Mouse (Mus musculus): ENCODE measurements around the gene Krt4.

Gene Krt4

DNA sequence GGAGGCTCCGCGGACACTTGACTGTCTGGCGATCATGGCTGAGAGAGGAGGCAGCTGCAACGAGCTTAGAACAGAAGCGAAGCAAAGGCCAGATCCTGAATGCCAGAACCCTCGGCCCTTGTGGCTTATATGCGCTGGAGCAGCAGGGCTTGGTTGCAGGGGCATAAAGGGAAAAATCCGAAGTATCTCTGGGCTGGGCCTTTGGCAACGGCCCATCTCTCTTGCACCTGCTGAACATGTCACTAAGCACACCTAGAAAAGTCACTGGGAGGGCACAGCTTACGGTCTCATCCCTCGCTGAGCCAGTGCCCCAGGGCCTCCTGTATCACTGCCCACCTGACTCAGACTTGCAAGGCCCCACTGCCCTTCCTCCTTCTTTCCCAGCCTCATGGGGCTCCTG is at the start of gene Krt4:
Gene Krt4 (minus strand): TSS at position 101 of the 400 bp plus-strand sequence.
- DNase-seq (ENCODE audit: low read depth) = no peak

DNA sequence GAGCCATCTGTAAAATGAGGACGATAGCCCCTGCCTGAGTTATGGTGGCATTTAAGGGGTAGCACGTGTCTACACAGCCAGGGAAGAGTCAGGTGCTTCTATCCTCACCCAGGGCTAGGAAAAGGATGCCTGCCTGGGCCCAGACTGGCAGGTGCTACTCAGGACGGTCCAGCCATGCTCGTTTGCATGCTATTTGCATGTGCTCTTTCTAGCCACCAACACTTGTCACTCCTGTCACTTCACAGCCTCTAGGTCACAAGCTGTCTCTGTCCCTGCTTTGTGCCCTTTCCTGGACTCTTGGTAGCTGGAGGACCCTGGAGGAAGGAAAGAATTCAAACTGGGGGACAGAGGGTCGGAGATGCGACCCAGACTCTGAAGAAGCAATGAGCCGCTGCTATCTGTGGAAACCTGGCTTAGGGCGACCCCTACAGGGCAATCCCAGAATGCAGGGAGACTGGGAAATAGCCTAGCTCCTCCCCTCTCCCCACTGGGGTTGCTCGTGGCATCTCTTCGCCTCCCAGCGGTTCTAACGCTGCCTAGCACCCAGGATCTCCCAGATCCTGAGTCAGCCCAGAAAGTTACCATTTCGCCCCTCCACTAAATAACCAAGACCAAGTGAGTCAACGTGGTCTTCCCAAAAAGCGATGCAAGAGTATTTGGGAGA is 49.0 kb upstream of the Krt4 start:
- DNase-seq (ENCODE audit: low read depth) = peak; percentile 94

DNA sequence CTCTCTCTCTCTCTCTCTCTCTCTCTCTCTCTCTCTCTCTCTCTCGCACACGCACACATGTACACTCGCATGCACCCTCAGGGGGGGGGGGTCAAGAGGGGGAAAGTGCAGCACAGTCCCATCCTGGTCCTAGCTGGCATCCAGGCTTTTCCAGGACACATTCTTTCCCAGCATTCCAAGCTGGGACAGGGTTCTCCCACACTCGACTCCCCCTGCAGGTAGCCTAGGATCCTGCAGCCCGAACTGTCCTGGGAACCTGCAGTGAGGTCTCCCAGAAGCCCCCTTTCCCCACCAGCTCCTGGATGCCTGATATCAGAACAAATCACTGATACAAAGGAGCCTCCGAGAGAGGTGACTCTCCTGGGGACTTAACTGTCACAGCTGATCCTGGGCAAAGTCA is 46.0 kb upstream of the Krt4 start:
- DNase-seq (ENCODE audit: low read depth) = no peak

DNA sequence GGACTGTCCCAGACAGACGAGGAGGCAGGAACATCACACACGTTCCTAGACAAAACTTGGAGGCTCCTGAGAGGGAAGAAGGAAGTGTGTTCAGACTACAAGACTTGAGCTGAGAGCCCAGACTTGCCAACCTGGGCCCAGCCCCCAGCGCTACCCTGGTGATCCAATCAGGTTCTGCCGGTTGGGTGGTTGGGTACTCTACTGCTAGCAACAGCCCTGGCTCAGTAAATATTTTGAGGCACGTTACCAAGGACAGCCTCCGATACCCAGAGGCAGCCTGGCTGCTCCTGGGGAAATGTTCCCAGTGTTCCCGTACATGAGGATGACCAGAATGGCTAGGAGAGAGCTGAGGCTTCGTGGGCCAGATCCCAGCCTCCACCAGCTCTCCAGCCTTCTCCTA is 42.3 kb upstream of the Krt4 start:
- DNase-seq (ENCODE audit: low read depth) = no peak

DNA sequence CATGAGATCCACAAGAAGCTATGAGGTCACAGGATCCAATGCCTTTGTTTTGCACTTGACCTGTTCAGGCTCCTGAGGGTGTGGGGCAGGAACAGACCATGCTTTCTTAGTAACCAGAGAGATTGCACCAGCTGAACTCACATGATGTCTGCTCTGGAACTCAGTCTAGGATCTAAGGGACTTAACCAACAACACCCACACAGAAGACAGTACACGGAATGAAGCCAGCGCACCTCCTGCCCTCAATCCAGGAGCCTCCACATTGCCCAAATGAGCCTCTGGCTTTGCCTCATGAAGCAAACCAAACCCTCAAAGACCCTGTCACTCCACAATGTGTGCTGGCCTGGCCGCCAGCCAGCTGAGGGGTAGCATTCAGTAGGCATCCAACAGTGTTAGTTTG is 34.4 kb upstream of the Krt4 start:
- no peak for DNase-seq (ENCODE audit: low read depth)

DNA sequence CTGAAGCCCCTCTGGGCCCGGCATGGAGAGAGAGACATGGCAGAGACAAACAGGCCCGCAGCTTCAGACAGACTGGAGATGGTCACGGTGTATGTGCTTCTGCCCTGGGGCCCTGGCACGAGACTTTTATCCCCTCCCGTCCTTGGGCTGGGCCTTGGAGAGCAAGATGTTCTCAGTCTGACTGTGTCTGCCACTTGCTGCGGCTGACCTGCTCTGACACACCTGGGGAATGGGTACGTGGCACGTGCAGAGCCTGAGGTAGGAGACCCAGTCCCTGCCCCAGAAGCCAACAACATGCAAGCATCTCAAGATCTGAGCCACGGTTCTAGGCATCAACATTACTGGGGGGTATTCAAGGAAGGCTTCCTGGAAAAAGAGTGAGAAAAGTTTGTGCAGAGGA is 29.7 kb upstream of the Krt4 start, which contains the start of gene Krt78:
Gene Krt78 (minus strand): TSS at position 101 of the 400 bp plus-strand sequence.
- DNase-seq (ENCODE audit: low read depth) = no peak

DNA sequence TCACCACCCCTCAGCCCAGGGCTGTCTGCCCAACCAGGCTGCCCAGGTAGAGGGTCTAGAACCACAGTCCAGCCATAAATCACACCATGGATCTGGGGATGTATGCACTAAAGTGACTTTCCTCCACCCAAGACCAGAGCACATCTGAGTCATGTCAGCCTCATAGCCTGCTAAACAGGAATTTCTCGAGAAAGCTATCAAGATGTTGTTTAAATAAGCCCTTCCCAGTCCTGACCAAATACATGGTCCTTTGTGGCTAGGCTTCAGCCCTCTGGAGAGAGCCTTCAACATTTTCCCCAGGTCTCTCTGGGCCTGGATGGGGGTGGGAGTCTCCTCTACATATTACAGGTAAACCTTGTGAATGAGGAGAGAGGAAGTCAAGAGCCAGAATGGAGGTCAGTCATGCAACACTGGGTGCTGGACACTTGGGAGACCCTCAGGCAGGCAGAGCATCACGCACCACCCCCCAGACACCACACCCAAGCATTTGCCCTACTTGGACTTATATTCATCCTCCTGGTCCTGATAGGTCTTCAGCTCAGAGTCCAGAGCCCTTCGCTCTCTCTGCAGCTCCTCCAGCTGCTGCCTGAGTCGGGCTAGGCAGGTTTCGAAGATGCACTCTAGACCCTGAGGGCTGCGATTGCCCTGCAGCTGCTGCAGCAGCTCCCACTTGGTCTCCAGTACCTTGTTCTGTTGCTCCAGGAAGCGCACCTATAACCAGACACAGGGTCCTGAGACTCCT is 28.4 kb upstream of the Krt4 start:
- no peak for DNase-seq (ENCODE audit: low read depth)

DNA sequence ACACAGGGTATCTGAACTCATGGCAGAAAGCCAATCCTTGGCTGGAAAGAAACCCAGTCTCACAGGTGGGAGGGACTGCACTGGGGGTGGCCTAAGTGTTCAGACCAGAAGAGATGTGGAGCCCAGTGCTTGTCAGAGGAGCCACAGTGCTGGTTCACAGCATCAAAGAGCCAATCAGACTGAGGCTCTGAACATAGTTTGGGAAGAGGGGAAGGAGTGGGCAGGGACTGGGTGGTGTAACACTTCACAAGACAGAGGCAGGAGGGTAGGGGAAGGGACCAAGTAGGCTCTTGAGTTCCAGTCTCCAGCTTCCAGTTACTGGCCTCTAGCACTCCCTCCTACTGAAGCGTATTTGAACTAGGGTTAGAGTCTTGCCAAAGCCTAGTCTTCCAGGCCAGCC is 20.9 kb upstream of the Krt4 start:
- no peak for DNase-seq (ENCODE audit: low read depth)

DNA sequence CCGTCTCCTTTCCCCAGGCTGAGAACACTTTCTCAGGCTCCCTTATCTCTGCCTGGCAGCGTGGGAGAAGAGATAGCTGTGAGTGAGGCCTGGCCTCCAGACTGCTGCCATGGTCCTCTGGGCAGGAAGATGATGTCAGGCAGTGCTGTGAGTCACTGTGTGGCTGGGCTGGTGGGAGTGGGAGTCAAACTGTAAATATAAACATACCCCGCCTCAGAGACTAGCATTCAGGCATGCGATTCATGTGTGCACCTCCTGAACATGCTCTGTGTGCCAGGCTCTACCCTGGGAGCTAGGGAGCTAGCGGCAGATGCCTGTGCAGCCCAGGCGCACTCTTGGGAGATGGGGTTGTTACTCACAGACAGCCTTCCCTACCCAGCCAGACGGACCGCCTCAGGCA is 17.4 kb upstream of the Krt4 start:
- DNase-seq (ENCODE audit: low read depth) = no peak

DNA sequence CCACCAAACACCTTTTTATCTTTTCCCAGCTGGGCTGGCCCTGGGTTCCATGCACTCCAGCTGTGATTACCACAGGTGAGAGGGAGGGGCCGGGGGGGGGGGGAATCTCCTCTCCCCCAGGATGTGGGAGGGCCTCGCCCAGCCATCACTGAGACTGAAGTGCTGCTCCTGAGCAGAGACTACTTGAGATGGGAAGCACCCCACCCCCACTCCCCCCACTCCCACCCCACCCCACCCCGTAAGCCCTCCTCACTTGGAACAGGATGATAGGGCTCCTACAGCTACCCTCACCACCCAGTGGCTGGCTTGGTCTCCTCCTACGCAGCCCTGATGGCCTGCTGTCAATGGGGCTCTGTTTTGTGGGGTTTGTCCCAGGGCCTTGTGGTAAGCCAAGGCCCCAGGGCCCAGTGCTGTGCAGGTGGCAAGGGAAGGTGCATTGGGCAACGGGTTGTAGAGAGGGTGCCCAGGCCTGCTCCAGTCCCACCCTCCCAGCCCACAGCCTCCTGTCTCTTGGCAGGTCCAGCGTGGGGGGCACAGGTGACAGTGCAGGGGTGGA is 15.8 kb upstream of the Krt4 start, which contains the start of gene Krt79:
Gene Krt79 (minus strand): TSS at position 51 of the 556 bp plus-strand sequence.
- no peak for DNase-seq (ENCODE audit: low read depth)

DNA sequence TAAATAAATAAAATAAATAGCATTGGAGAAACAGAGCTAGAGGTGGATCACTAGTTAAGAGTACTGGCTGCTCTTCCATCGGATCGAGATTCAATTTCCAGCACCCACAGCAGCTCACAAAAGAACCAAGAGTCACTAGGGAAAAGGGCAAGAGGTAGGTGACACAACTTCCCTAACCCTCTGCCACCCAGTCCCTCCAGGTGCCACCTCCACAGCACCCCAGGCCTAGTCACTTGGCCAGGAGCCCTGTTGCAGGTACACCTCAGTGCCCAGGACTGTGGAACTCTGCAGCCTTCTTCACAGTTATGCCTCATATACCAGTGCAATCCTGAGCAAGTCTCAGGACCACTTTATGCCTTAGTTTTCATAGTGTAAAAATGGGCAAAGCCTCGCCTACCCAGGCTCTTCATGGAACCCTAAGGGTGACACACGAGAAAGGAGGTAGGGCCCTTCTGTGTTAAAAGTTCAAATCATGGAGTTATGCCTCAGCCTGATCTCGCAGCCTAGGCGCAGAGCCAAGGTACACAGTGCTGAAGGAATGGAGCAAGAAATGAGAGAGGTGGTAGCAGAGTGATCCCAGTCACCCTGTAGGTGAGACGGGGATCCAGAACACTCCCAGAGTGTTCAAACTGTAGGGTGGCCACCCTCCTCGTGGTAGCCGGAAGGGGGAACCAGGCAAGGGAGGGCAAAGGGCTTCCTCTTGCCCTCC is 14.2 kb upstream of the Krt4 start:
- no peak for DNase-seq (ENCODE audit: low read depth)

DNA sequence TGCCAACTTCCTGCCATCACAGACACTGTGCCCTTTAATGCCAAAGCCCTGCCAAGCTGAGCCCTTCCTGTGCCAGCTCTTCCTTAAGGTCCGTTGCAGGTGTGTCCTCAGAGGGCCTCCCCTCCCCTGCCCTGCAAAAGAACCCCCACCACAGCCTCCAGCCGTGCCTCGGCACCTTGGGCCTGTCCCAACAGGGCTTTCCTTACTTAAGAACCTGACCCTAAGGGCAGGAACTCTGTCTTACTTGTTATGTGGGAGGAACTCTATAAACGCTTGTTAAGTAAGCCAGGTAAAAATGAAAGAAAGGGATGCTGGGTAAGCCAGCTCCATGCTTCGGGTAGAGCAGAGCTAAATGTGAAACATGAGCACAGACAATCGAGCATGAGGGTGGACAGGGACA is 8.5 kb upstream of the Krt4 start:
- no peak for DNase-seq (ENCODE audit: low read depth)

DNA sequence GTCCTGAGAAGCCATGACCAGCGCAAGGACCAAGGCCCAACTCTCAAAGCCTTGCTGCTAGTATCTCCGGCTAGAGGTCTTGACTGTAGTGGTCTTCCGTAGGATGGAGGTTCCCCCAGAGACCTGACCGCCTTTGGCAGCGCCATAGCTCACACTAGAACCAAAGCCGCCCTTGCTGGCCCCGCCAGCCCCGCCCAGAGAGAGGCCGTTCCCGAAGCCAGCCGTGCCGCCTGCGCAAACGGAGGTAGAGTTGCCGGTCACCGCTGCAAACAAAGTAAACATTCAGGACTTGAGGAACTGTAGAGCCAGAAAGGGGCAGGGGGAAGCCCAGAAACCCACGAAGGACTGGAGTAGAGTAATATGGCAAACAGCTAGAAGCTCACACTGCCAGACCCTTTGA is 5.1 kb upstream of the Krt4 start:
- no peak for DNase-seq (ENCODE audit: low read depth)

DNA sequence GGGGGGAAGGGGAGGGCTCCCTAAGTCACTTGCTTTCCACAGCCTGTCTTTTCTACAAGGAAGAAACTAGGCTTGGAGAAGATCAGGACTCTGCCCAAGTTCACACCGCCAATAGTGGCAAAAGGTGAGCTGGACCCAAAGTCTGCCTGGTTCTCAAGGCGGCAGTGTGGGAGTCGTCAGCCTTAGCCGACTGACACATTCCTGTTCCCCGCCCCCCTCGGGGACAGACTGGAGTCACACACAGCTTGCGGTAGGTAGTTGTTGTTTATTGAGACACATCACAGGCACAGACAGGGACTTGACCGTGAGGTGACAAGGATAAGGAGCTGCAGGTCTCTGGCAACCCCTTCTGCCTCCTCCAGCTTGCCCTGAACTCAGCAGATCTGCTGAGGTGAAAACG is 4.6 kb upstream of the Krt4 start:
- DNase-seq (ENCODE audit: low read depth) = no peak

DNA sequence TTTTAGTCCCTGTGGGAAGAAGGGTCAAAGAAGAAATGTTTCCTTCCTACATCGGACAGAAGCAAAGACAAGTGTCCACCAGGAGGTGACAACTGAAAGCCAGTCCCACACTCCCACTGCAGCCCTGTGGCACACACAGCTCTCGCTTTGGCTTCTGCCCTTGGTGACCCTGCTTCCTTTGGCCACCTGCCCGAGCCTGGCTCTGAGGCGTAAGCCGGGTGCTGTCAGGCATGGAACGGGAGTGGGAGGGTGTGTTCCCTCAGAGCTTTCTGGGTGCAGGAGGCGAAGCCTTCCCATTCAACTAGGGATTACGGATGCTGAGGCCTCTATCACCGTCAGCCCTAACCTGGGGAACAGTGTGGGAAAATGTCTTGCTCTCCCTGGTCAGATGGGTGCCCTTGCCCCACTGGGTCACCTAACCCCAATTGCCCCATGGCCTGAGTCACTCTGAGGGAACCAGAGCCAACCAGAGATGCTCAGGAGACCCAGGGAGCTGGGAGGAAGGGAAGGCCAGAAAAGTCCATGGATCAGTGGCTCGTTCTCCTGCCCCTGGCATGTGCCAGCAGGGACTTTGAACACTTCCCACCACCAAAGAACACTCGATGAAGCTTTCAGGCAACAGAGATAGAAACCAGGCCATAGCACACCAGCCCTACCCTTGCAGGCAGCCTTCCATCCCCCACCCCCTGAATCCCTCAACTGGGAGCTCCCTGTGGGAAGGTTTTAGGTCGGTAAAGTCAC is 3.0 kb upstream of the Krt4 start:
- DNase-seq (ENCODE audit: low read depth) = no peak

DNA sequence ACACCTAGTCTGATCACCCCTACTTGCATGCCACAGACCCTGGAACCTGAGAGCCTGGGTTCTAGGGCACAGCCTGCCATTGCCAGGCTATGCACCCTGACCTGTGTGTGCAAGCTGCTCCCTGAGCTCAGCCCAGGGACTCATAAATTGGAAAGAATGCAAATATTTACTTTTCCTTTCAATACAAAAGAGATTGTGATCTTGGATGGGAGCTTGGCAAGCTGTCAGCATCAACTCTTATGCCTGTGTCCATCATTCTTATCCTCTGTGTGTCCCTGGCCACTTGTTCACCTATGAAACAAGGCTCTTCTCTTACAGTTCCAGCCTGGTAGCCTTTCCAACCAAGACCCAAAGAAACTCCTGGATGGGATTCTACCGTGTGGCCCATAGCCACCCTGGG is 506 bp upstream of the Krt4 start:
- DNase-seq (ENCODE audit: low read depth) = no peak

DNA sequence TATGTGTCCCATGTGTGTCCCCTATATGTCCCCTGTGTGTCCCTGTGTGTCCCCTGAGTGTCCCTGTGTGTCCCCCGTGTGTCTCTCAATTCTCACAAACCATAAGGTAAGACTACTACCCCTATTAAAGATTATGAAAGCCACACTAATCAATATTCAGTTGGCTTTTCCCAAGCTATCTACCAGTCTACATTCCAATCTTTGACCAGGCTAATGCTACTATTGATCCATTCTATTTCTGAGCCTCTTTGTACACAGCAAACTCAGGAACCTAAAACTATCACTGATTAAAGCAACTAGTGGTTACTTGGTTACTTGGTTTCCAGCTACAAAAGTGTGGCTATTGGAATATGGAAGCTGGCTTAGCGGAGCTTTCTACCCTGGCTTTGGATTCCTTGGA is 2.2 kb downstream of the Krt4 start:
- DNase-seq (ENCODE audit: low read depth) = no peak

DNA sequence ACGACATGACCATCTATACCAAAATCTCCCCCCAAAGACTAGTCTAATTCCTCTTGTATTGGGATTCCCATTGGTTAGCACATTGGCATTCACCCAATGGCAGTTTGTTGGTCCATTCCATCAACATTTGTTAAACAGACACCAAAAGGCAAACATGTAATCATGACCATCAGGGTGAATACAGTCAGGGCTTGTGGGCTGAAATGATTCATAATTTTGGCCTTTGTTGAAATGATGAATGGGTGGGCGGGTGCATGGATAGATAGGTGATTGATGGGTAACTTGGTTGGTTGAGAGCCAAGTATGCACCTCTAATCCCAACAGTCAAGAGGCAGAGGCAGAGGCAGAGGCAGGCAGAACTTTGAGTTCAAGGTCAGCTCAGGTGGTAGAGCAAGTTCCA is 8.5 kb downstream of the Krt4 start:
- DNase-seq (ENCODE audit: low read depth) = no peak

DNA sequence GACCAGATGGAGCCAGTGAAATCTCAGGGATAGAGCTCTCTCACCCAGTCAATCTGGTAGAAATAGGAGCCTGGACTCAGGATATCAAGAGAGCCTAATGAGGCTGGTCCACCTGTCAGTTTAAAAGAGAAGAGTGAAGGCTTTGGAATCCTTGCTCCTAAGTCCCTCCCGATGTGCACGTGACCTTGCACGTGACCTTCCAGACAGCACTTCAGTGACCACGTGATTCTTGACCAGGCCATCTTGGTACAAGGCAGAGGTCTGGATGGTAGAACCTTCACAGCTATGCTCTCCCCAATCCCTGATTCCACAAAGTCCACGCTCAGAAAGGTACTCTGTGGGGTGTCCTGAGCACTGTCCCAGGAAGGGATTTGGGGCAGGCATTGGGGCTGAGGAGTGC is 19.7 kb downstream of the Krt4 start:
- DNase-seq (ENCODE audit: low read depth) = no peak

DNA sequence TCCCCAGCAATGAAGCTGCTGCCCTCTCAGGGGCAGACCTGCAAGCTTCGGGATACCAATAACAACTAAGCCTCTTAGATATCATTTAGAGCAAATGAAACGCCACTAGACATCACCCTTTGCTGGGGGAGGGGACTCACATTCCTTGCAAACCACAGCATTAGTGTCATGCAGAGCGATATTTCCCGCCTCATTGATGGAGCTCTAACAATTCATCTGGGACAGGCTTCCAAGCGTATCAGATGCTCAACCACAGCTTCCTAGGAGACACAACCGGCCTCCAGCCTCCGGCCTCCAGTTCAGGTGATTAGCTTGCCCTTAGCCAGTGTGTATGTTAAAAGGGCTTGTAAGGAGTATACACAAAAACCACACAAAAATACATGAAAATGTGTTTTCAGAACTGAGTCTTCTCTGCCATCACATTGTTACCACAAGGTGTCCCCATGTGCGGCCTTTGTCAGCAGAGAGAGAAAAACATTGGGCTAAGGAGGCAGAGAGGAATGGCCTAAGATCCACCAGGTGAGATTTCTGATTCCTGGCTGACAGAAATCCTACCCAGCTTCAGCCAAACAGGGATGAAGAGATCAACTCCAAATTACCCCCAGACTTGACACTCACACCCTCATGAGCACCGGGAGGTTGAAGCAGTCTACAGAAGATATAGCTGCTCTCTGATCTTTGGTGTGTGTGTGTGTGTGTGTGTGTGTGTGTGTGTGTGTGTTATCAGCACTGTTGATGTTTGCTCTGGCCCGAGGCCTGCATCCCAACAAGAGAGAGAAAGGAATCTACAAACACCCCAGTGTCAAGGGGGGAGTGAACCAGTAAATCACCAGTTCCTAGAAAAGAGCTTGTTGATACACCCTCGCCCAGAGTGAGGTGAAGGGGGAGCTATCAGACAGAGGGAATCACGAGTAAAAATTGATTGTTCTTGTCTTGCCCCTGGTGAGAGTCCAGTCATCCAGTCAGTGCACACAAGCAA is 22.1 kb downstream of the Krt4 start:
- DNase-seq (ENCODE audit: low read depth) = no peak

DNA sequence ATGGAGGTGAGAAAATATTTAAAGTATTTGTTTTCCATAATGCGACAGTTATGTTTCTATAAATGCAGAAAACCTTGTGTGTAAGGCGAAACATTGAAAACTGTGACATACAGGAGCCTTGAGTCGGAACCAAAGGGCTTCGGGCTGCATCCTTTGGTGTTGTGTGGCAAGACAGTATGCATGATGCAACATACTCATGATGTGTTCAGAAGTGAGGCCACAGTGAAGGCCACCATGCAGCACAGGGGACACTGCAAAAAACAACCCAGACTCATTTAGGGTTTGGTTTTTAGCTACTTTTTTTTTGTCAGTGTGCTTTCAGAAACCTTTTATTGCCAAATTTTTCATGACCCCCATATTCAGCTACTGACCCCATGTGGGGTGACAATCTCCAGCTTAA is 29.3 kb downstream of the Krt4 start:
- no peak for DNase-seq (ENCODE audit: low read depth)
